Mouse (Mus musculus): ENCODE measurements around the gene Usp18. TPM values are rescaled to one million over a fixed set of nuclear protein-coding genes. Genes with fewer than 3 reads are reported as not detected.

Gene Usp18
- total RNA-seq, 2 experiments from 2014 or later, result 3.5 to 4.2 TPM

DNA sequence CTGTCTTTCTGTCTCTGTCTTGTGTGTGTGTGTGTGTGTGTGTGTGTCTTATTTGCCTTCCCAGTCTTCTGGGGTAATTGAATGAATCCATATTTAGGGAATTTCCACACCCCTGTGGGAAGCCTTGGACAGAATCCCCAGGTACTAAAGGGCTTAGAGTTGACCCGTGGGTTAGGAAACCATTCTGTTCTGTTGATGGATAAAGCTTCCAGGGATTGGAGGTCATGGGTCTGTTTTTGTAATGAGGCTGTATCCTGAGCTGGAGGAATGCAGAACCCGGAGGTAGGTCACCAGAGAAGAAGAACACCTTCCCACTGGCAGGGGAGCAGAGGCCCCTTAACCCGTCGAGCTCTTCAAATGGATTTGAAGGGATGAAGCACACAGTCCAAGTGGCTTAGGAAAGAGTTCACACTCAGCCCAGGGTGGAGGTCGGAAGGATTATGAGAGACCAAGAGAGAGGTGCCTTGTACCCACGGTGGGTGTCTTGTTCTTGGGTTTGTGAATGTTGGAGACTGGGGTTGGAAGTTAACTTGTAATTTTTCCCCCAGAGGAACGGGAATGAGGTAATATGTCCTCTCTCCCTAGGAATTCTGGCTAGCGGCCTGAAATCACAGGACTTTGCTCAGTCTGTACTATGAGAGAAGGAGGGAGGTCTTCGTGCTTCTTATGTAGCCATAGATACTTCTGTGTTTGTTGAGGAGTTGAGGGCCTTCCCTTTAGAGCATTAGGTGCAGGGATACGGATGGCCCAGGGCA is 57.9 kb downstream of the Usp18 start:
- DNase-seq, result no peak

DNA sequence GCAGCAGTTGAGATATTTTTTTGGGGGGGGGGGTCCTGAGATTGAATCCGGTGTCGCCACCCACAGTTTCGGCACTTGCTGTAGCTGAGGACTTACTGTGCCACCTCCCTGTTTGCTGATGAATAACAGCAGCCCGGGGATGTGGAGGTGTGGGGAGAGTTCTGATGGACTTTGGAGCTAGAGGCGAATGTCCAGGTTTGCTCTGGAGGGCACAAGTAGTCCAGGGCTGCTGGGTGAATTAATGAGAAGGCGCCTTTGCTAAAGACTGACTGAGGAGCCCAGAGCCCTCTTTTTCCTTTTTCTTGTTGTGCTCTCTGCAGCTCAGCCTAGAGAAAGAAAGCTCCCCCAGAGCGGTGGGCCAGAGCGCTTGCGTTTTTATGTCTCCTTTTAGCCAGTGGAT is 58.9 kb downstream of the Usp18 start:
- DNase-seq, result no peak

DNA sequence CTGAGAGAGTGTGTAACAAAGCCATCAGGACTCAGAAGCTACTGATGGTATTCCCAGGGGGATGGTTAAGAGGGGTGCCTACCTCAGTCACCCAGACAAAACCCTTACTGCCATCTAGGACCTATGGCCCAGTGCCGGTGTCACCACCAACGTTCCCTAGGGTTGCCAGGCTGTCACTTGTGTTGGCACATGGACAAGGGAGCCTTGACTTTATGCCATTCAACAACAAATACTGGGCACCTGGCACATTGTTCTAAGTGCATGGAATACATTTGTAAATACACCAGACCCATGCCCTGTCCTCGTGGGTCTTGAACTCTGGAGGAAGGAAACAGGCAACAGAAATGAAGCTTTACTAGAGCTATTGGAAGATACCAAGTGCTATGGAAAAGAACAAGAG is 59.9 kb downstream of the Usp18 start:
- no peak for DNase-seq

DNA sequence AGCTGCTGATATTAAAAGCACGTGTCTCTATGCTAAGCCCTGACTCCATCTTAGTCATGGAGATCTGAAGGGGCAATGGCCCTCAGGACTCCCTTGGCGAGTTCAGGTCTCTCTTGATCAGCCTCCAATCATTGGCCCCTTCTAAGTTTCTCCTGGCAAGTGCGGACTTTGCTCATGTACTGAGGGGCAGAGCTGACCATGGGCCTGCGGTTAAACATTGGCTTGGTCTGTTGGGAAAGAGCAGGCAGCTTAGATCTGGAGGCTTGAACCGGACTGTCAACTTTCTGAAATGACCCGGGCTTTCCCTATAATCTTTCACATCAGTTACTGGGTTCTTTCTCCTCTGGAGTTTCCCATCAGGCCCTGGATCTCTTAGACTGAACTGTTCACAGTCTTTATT is 65.3 kb downstream of the Usp18 start:
- no peak for DNase-seq

DNA sequence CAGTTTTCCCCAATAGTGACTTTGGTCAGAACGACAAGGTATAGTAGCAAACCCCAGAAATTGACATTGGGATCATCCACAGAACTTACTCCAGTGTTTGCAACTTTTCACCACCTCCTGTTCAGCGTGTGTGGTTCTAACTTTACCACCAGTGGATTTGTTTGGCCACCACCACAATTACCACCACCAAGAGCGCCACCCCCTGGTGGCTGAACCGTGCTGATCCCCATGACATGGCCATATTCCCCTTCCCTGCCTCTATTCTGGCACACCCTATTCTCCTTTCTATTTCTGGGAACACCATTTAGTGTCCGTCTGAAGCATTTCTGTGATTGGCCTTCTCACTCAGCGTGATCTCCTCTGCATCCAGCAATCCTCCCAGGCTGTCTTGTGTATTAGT is 73.4 kb downstream of the Usp18 start:
- DNase-seq, result peak; percentile 50 to 64

Other genes with a start within 250 kb of the Usp18 start
- gene Mical3, start 114.9 kb upstream of the Usp18 start, total RNA-seq (2021), result 10 to 100 TPM; 47.4 to 48.7 TPM
- 10 to 100 TPM in 1 of 2 experiments, 1 to 10 TPM in 1; 9.6 to 11.9 TPM for gene Pex26, start 62.2 kb upstream of the Usp18 start, total RNA-seq (2021)
- 1 to 10 TPM; 8.2 to 9.8 TPM for gene Tuba8, start 35.2 kb upstream of the Usp18 start, total RNA-seq (2021)
- gene Slc6a13, start 54.3 kb downstream of the Usp18 start, total RNA-seq (2021), result 1 to 10 TPM in 1 of 2 experiments, under 1 TPM in 1; 0.59 to 1.8 TPM
- under 1 TPM; 0.63 to 0.66 TPM for gene Slc6a12, start 97.2 kb downstream of the Usp18 start, total RNA-seq (2021)
- gene Iqsec3, start 227.8 kb downstream of the Usp18 start, total RNA-seq (2021), result 1 to 10 TPM; 2.9 to 4.4 TPM

Data from adrenal gland, postnatal 36 days (tissue).